Mouse (Mus musculus): ENCODE data around the gene Smim27. TPM values are rescaled to one million over a fixed set of nuclear protein-coding genes. Genes with fewer than 3 reads are reported as not detected.

Smim27 gene
- 10 to 100 TPM; 39.4 to 41.1 TPM for total RNA-seq (2021)

GRCm38 (mm10) chr4:40269430-40270032, at the start of gene Smim27, which contains the start of gene Topors:
Smim27 (plus strand) TSS chr4:40269579.
Topors (minus strand) TSS chr4:40269850.
- intact Hi-C loops (cut with DNase I) = loop anchor here (2.0 kb wide), 1 partner anchor 31 kb away; the partner anchor contains the start of gene Ddx58
- DNase-seq (ENCODE audit: low spot score) = peak; percentile 93

GRCm38 (mm10) chr4:40220437-40220836, 48.9 kb upstream of the Smim27 start:
- no peak for DNase-seq (ENCODE audit: low spot score)
- intact Hi-C loops (cut with DNase I) = no loop called here

GRCm38 (mm10) chr4:40221004-40221760, 48.2 kb upstream of the Smim27 start:
- no peak for DNase-seq (ENCODE audit: low spot score)
- intact Hi-C loops (cut with DNase I) = no loop called here

GRCm38 (mm10) chr4:40221876-40222585, 47.3 kb upstream of the Smim27 start:
- intact Hi-C loops (cut with DNase I) = no loop called here
- no peak for DNase-seq (ENCODE audit: low spot score)

GRCm38 (mm10) chr4:40226095-40226494, 43.3 kb upstream of the Smim27 start:
- no peak for DNase-seq (ENCODE audit: low spot score)
- intact Hi-C loops (cut with DNase I) = loop anchor here (2.0 kb wide), 1 partner anchor 33 kb away; no protein-coding TSS in a partner anchor

GRCm38 (mm10) chr4:40227131-40227530, 42.2 kb upstream of the Smim27 start:
- DNase-seq (ENCODE audit: low spot score) = no peak
- intact Hi-C loops (cut with DNase I) = loop anchor here (2.0 kb wide), 1 partner anchor 32 kb away; no protein-coding TSS in a partner anchor

GRCm38 (mm10) chr4:40227886-40228285, 41.5 kb upstream of the Smim27 start:
- no peak for DNase-seq (ENCODE audit: low spot score)
- intact Hi-C loops (cut with DNase I) = loop anchor here (2.0 kb wide), 1 partner anchor 31 kb away; no protein-coding TSS in a partner anchor

GRCm38 (mm10) chr4:40229723-40230122, 39.7 kb upstream of the Smim27 start:
- DNase-seq (ENCODE audit: low spot score) = no peak
- intact Hi-C loops (cut with DNase I) = no loop called here

GRCm38 (mm10) chr4:40233062-40233664, 36.2 kb upstream of the Smim27 start:
- intact Hi-C loops (cut with DNase I) = no loop called here
- DNase-seq (ENCODE audit: low spot score) = no peak

GRCm38 (mm10) chr4:40234256-40234655, 35.1 kb upstream of the Smim27 start:
- intact Hi-C loops (cut with DNase I) = no loop called here
- DNase-seq (ENCODE audit: low spot score) = no peak

GRCm38 (mm10) chr4:40236829-40237228, 32.5 kb upstream of the Smim27 start:
- DNase-seq (ENCODE audit: low spot score) = no peak
- intact Hi-C loops (cut with DNase I) = no loop called here

GRCm38 (mm10) chr4:40238483-40239408, 30.6 kb upstream of the Smim27 start:
- intact Hi-C loops (cut with DNase I) = loop anchor here (2.0 kb wide), 1 partner anchor 30 kb away; the partner anchor contains the start of genes Smim27 and Topors

GRCm38 (mm10) chr4:40239409-40240271, 29.7 kb upstream of the Smim27 start, which contains the start of gene Ddx58:
Ddx58 (minus strand) TSS chr4:40239828.
- intact Hi-C loops (cut with DNase I) = loop anchor here (2.0 kb wide), 1 partner anchor 29 kb away; the partner anchor contains the start of genes Smim27 and Topors
- peak; percentile 15 for DNase-seq (ENCODE audit: low spot score)

More at GRCm38 (mm10) chr4:40238483-40239408, 30.6 kb upstream of the Smim27 start:
- peak; percentile 43 for DNase-seq (ENCODE audit: low spot score)

- no peak for DNase-seq (ENCODE audit: low spot score)
- intact Hi-C loops (cut with DNase I) = no loop called here
Observed at GRCm38 (mm10) chr4:40240272-40240744, 29.1 kb upstream of the Smim27 start.

GRCm38 (mm10) chr4:40241928-40242327, 27.5 kb upstream of the Smim27 start:
- intact Hi-C loops (cut with DNase I) = no loop called here
- DNase-seq (ENCODE audit: low spot score) = no peak

GRCm38 (mm10) chr4:40243006-40243405, 26.4 kb upstream of the Smim27 start:
- DNase-seq (ENCODE audit: low spot score) = no peak
- intact Hi-C loops (cut with DNase I) = no loop called here

GRCm38 (mm10) chr4:40244035-40244434, 25.3 kb upstream of the Smim27 start:
- intact Hi-C loops (cut with DNase I) = no loop called here
- no peak for DNase-seq (ENCODE audit: low spot score)

GRCm38 (mm10) chr4:40250984-40251383, 18.4 kb upstream of the Smim27 start:
- intact Hi-C loops (cut with DNase I) = no loop called here
- no peak for DNase-seq (ENCODE audit: low spot score)

All from heart, postnatal 25 days (tissue).